Mouse (Mus musculus) liver, embryonic 16.5 days (tissue): Measurements from ENCODE around the gene Cdcp1. TPM values are rescaled to one million over a fixed set of nuclear protein-coding genes. Genes with fewer than 3 reads are reported as not detected.

Experiments
- ATAC-seq: fragments of 200-750 bp; cut with Nextera tagmentation; 2 replicates; pipeline ENCODE4 v1.8.0; 2017; ENCODE audit warnings: low read depth, mild to moderate bottlenecking, moderate number of reproducible peaks, moderate library complexity
- H3K27ac ChIP-seq: fragments of 300-500 bp; sonication (generic); 2 replicates; pipeline ENCODE4 v1.5.1; 2014; ENCODE audit warnings: mild to moderate bottlenecking, low read length
- H3K27me3 ChIP-seq: fragments of 300-500 bp; sonication (generic); 2 replicates; pipeline ENCODE4 v1.6.1; 2014; ENCODE audit warnings: low read depth, low read length, mixed read lengths; ENCODE audit not compliant: control insufficient read depth, insufficient read depth
- H3K36me3 ChIP-seq: fragments of 300-500 bp; sonication (generic); 2 replicates; pipeline ENCODE4 v1.6.1; 2014; ENCODE audit warnings: mild to moderate bottlenecking; ENCODE audit not compliant: control insufficient read depth, insufficient read depth
- H3K4me1 ChIP-seq: fragments of 300-500 bp; sonication (generic); 2 replicates; pipeline ENCODE4 v1.6.1; 2014; ENCODE audit warnings: low read depth, low read length, mixed read lengths; ENCODE audit not compliant: control insufficient read depth
- H3K4me2 ChIP-seq: fragments of 300-500 bp; sonication (generic); 2 replicates; pipeline ENCODE4 v1.6.1; 2014; ENCODE audit warnings: low read depth, low read length, mixed read lengths
- H3K4me3 ChIP-seq: fragments of 300-500 bp; sonication (generic); 2 replicates; pipeline ENCODE4 v1.5.1; 2014; ENCODE audit warnings: low read depth, mild to moderate bottlenecking, low read length
- H3K9ac ChIP-seq: fragments of 300-500 bp; sonication (generic); 2 replicates; pipeline ENCODE4 v1.6.1; 2014; ENCODE audit warnings: low read depth, low read length
- H3K9me3 ChIP-seq: fragments of 300-500 bp; sonication (generic); replicated peaks from 2 replicates; pipeline ENCODE4 v1.6.1; 2016; ENCODE audit warnings: low read length; ENCODE audit not compliant: control insufficient read depth
- WGBS: fragments of 180-500 bp; shearing (Covaris S2); extraction: QIAGEN DNeasy Blood & Tissue Kit; methylation state at CpG from one replicate; pipeline ENCODE4 v1.1.7; 2014; ENCODE audit not compliant: insufficient replicate concordance; 5-methylcytosine and 5-hydroxymethylcytosine counted together
- polyA plus RNA-seq: library from polyadenylated mRNA; unstranded; fragments of >200 nt; fragmentation: Nextera tagmentation; extraction: Ambion mirVana; gene quantifications from 2 replicates; pipeline ENCODE4 v1.2.1, GENCODE M21; 2015

The Cdcp1 gene
- polyA plus RNA-seq, 1 experiment from 2014 or later = 1.2 TPM

GRCm38 (mm10) chr9:123243988-123244387, 28.1 kb upstream of the Cdcp1 start:
- no peak overlapping the region for H3K4me3 ChIP-seq
- no peaks in the 10 kb centered on the region for H3K9me3 ChIP-seq
- H3K4me1 ChIP-seq = no peaks in the 10 kb centered on the region
- no peak overlapping the region for H3K4me2 ChIP-seq
- no peak overlapping the region for H3K9ac ChIP-seq
- no peaks in the 10 kb centered on the region for H3K27me3 ChIP-seq
- ATAC-seq = no peak
- no peaks in the 10 kb centered on the region for H3K36me3 ChIP-seq
- 52% methylated on average over 10 of the region's 10 CpGs for WGBS
- no peak overlapping the region for H3K27ac ChIP-seq

DNA sequence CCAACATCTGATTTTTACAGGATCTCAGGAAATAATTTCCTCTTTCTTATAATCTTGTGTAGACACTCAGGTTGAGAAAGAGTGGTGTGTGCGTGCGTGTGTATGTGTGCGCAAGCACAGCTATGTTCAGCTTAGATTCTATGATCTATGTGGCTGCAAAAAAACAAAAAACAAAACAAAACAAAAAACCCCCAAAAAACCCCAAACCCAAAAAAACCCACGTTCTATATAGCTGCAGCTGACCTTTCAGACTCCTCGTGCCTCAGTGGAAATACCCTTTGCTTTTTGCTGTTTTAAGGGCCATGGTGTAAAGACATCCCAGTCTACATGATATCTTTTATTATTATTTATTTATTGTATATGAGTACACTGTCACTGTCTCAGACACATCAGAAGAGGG, 25.4 kb upstream of the Cdcp1 start:
- Histone ChIP-seq H3K9me3 (no peaks in the 10 kb centered on the region), H3K27me3 (no peaks in the 10 kb centered on the region), H3K4me1 (no peaks in the 10 kb centered on the region), H3K27ac (no peak overlapping the region), H3K4me3 (no peak overlapping the region), H3K4me2 (no peak overlapping the region), H3K9ac (no peak overlapping the region), H3K36me3 (no peaks in the 10 kb centered on the region)
- 67% methylated on average over 5 of the region's 5 CpGs for WGBS
- ATAC-seq = no peak

DNA sequence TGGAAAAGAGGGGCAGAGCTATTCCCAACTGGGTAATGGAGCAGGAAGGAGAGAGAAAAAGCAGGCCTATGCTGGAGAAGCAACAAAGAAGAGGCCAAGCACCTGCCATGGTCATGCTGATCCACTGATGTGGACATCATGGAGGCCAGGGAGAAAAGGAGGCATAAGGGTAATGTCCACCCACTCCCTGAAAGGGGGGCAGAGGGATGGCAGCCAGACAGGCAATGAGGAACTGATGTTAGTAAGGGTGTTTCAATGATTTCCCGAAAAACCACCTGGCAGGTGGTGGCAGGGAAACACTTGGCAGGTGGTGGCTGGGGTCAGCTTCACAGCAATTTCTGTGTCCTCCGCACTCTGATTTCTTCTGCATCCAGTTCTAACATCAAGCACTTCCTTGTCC, 24.9 kb upstream of the Cdcp1 start:
- no peak overlapping the region for H3K4me3 ChIP-seq
- no peak for ATAC-seq
- WGBS = 69% methylated on average over 2 of the region's 2 CpGs
- H3K4me1 ChIP-seq = no peaks in the 10 kb centered on the region
- H3K9me3 ChIP-seq = no peaks in the 10 kb centered on the region
- H3K27me3 ChIP-seq = no peaks in the 10 kb centered on the region
- no peak overlapping the region for H3K4me2 ChIP-seq
- no peaks in the 10 kb centered on the region for H3K36me3 ChIP-seq
- H3K9ac ChIP-seq = no peak overlapping the region
- no peak overlapping the region for H3K27ac ChIP-seq

DNA sequence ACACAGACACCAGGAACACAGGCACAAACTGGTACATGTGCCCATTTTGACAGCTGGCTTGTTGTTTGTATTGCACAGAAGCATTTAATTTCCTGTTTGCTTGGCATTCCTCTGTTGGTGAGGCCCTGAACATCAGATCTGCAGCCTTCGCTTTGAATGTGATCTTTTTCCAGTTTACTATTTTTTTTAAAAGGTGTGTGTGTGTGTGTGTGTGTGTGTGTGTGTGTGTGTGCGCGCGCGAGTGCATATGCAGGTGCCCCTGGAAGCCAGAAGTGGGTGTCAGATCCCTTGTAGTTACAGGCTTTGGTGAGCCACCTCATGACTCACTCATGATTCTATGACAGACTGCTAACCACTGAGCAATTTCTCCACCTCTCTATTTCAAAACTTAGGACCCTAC, 24.4 kb upstream of the Cdcp1 start:
- H3K9me3 ChIP-seq = no peaks in the 10 kb centered on the region
- H3K9ac ChIP-seq = no peak overlapping the region
- WGBS = 81% methylated on average over 5 of the region's 5 CpGs
- H3K27ac ChIP-seq = no peak overlapping the region
- no peaks in the 10 kb centered on the region for H3K27me3 ChIP-seq
- H3K4me1 ChIP-seq = no peaks in the 10 kb centered on the region
- H3K4me3 ChIP-seq = no peak overlapping the region
- no peaks in the 10 kb centered on the region for H3K36me3 ChIP-seq
- no peak for ATAC-seq
- no peak overlapping the region for H3K4me2 ChIP-seq

DNA sequence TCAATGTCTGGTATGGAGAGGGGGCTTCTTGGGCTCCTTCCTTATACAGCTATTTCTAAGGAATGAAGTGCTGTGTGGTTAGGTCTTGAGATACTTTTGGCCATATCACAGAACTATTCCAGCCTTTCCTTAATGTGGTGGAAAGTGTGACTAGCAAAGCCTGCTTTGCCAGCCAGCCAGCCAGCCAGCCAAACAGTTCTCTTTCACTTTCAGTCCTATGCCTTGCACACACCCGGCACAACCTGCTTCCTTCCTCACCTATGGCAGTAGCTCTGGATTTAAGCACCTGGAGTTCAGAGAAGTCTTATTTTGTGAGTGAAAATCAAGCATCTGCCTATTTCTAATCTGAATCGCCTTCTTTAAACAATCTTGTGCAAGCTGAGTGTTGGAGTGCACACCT, 23.8 kb upstream of the Cdcp1 start:
- no peak overlapping the region for H3K4me2 ChIP-seq
- no peak overlapping the region for H3K4me3 ChIP-seq
- no peak for ATAC-seq
- H3K9me3 ChIP-seq = no peaks in the 10 kb centered on the region
- no peak overlapping the region for H3K9ac ChIP-seq
- H3K27me3 ChIP-seq = no peaks in the 10 kb centered on the region
- H3K4me1 ChIP-seq = no peaks in the 10 kb centered on the region
- WGBS = 45% methylated on average over 2 of the region's 2 CpGs
- H3K27ac ChIP-seq = no peak overlapping the region
- H3K36me3 ChIP-seq = no peaks in the 10 kb centered on the region

GRCm38 (mm10) chr9:123238256-123239045, 22.6 kb upstream of the Cdcp1 start:
- no peak overlapping the region for H3K4me3 ChIP-seq
- H3K27me3 ChIP-seq = no peaks in the 10 kb centered on the region
- ATAC-seq = no peak
- no peak overlapping the region for H3K9ac ChIP-seq
- H3K36me3 ChIP-seq = no peaks in the 10 kb centered on the region
- H3K27ac ChIP-seq = no peak overlapping the region
- no peak overlapping the region for H3K4me2 ChIP-seq
- no peaks in the 10 kb centered on the region for H3K4me1 ChIP-seq
- H3K9me3 ChIP-seq = no peaks in the 10 kb centered on the region
- 47% methylated on average over 4 of the region's 4 CpGs for WGBS

DNA sequence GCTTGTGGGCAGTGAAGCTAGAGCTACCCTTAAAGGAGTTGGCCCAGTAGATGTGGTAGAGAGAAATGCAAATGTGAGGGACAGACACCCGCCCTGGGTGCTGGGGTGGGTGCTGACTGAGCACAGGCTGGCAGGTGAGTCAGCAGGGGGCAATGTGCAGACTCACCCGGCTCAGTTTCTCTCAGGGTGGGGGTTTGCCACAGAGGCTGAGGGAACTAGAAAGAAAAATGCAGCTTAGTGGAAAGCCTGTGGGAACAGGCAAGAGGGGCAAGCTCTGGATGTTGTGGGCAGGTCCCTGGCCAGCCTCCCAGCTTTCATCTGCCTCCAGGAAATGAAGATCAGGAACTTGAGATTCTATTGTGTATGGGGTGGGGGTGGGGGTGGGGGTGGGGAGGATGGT, 21.9 kb upstream of the Cdcp1 start:
- Histone ChIP-seq H3K9me3 (no peaks in the 10 kb centered on the region), H3K9ac (no peak overlapping the region), H3K27ac (no peak overlapping the region), H3K36me3 (no peaks in the 10 kb centered on the region), H3K4me3 (no peak overlapping the region), H3K4me1 (no peaks in the 10 kb centered on the region), H3K4me2 (no peak overlapping the region), H3K27me3 (no peaks in the 10 kb centered on the region)
- WGBS = 19% methylated on average over 2 of the region's 2 CpGs
- no peak; the same call in 1 of the 2 replicates for ATAC-seq

DNA sequence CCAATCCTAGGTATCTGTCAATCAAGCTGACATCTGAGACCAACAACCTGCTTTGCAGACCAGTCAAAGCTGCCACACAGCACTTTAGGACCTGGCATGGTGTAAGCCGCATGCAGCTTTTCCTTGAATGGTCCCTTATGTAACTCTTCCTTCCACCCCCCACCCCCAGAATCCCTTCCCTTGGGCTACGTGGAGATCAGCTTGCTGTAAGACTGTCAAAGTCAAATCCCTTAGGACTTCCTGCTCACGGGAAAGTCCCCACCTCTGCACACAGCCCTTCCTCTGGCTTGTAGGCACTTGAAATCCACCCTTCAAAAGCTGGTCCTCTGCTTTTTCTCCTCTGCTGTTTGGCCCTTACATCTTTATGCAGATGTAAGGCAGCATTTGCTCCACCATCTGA, 19.8 kb upstream of the Cdcp1 start:
- no peak overlapping the region for H3K9ac ChIP-seq
- no peak overlapping the region for H3K27ac ChIP-seq
- no peaks in the 10 kb centered on the region for H3K4me1 ChIP-seq
- no peak overlapping the region for H3K4me2 ChIP-seq
- no peak for ATAC-seq
- H3K9me3 ChIP-seq = no peaks in the 10 kb centered on the region
- no peaks in the 10 kb centered on the region for H3K36me3 ChIP-seq
- WGBS = 34% methylated on average over 3 of the region's 3 CpGs
- no peak overlapping the region for H3K4me3 ChIP-seq
- H3K27me3 ChIP-seq = no peaks in the 10 kb centered on the region

GRCm38 (mm10) chr9:123229826-123230225, 14.0 kb upstream of the Cdcp1 start:
- no peak overlapping the region for H3K4me3 ChIP-seq
- no peak overlapping the region for H3K9ac ChIP-seq
- WGBS = 66% methylated on average over 4 of the region's 4 CpGs
- H3K36me3 ChIP-seq = no peaks in the 10 kb centered on the region
- ATAC-seq = no peak
- H3K27me3 ChIP-seq = no peaks in the 10 kb centered on the region
- H3K9me3 ChIP-seq = no peaks in the 10 kb centered on the region
- no peak overlapping the region for H3K4me2 ChIP-seq
- H3K4me1 ChIP-seq = peaks cover 27% of the 10 kb centered on the region
- no peak overlapping the region for H3K27ac ChIP-seq
